In the genomic region with DNA sequence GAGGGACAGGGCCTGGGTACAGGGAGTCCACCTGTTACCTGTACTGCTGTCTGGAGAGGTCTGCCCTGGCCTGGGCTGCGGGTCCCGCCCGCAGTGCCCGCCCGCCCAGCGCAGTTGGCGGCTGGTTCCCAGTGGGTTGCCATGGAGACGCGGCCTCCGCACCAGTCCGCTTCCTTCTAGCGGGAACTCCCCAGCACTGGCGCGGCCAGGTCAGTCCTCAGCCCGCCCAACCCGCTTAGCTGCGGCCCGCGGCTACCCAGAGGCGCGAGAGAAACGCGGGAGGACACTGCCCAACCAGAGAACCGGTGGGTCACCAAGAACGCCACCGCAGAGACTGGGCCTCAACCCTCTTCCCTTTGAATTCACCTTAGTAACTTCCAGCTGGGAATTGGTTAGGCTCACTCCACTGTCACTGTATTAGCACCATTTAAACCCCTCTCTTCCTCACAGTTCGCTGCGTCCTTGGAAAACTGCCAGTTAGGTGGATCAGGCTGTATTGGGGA, we compare ENCODE assay signal across 8 mouse cellular contexts. TPM values are rescaled to one million over a fixed set of nuclear protein-coding genes. Genes with fewer than 3 reads are reported as not detected.
DNase-seq lines count a peak whose midpoint lies in the region; ATAC-seq lines count a peak whose summit lies in the region.
"Had no signal": no experiment of that assay in that cellular context is flagged by ENCODE, and none has a peak within 500 bp of the region (broad histone marks: within the 10 kb centered on the region; RNA-seq: fewer than 3 reads in every experiment).

A gene (minus strand): TSS at position 149 of the 503 bp plus-strand sequence.

- H3K9me3 ChIP-seq in heart, embryonic 10.5 days: 0 out of 2 replicates have a peak, but pooled peaks cover 2% of the 10 kb centered on the region
- no peaks in the 10 kb centered on the region for H3K9me3 ChIP-seq in limb, embryonic 15.5 days
- no peaks in the 10 kb centered on the region; the same call in 1 of the 2 replicates for H3K9me3 ChIP-seq in midbrain, embryonic 16.5 days (replicated peaks; ENCODE audit: control insufficient read depth, low read length, poor library complexity, severe bottlenecking)

- peaks cover 24% of the 10 kb centered on the region; the same call in 1 of the 2 replicates for H3K27me3 ChIP-seq in heart, embryonic 10.5 days (ENCODE audit: insufficient read depth, poor library complexity, severe bottlenecking)
- H3K27me3 ChIP-seq in limb, embryonic 15.5 days: peaks cover 3% of the 10 kb centered on the region; the same call in 1 of the 2 replicates
- H3K27me3 ChIP-seq in midbrain, embryonic 16.5 days (ENCODE audit: control insufficient read depth, insufficient read depth, low read depth, low read length): no peaks in the 10 kb centered on the region

- WGBS in heart, embryonic 10.5 days: 1% methylated on average over 28 of the region's 28 CpGs
- 3% methylated on average over 28 of the region's 28 CpGs for WGBS in limb, embryonic 15.5 days
- WGBS in midbrain, embryonic 16.5 days: under 1% methylated on average over 22 of the region's 28 CpGs

- no peak within 1 kb of the TSS for H3K9ac ChIP-seq in limb, embryonic 15.5 days
- H3K9ac ChIP-seq in midbrain, embryonic 16.5 days (ENCODE audit: low read depth, low read length): peak within 1 kb of the TSS; percentile 53

- H3K36me3 ChIP-seq in heart, embryonic 10.5 days: no peaks in the 10 kb centered on the region
- H3K36me3 ChIP-seq in limb, embryonic 15.5 days: no peaks in the 10 kb centered on the region
- no peaks in the 10 kb centered on the region for H3K36me3 ChIP-seq in midbrain, embryonic 16.5 days (ENCODE audit: control insufficient read depth, insufficient read depth, low read length)

- H3K27ac ChIP-seq in heart, embryonic 10.5 days: no peak within 1 kb of the TSS; the same call in 1 of the 2 replicates
- H3K27ac ChIP-seq in limb, embryonic 15.5 days: no peak within 1 kb of the TSS
- H3K27ac ChIP-seq in midbrain, embryonic 16.5 days (ENCODE audit: low read length): no peak within 1 kb of the TSS

- peaks cover 8% of the 10 kb centered on the region for H3K4me1 ChIP-seq in heart, embryonic 10.5 days
- H3K4me1 ChIP-seq in limb, embryonic 15.5 days: peaks cover 7% of the 10 kb centered on the region
- H3K4me1 ChIP-seq in midbrain, embryonic 16.5 days (ENCODE audit: control insufficient read depth, insufficient read depth, low read length): peaks cover 6% of the 10 kb centered on the region; the same call in 1 of the 2 replicates

- ATAC-seq in limb, embryonic 15.5 days (ENCODE audit: insufficient number of reproducible peaks, low FRiP score, low TSS enrichment, low read depth): peak; percentile 65; the same call in 1 of the 2 replicates
- ATAC-seq in midbrain, embryonic 16.5 days: peak; percentile 95

- H3K4me3 ChIP-seq in heart, embryonic 10.5 days: peak within 1 kb of the TSS; percentile 57
- H3K4me3 ChIP-seq in limb, embryonic 15.5 days: peak within 1 kb of the TSS; percentile 27
- peak within 1 kb of the TSS; percentile 33 for H3K4me3 ChIP-seq in midbrain, embryonic 16.5 days (ENCODE audit: low read depth, low read length)

- DNase-seq in ZHBTc4 (ENCODE audit: low read depth, low spot score): peak; percentile 79
- DNase-seq in brain, adult 2 months (ENCODE audit: low read depth, low spot score): peak; percentile 41
- DNase-seq in heart, embryonic 10.5 days (ENCODE audit: low spot score): peak; percentile 78
- peak; percentile 29 to 45 for DNase-seq in kidney, adult 8-10 months
- peak; percentile 16 for DNase-seq in yolk sac, embryonic 10.5 days (ENCODE audit: low spot score)

- H3K4me2 ChIP-seq in limb, embryonic 15.5 days: peak within 1 kb of the TSS; percentile 50
- peak within 1 kb of the TSS; percentile 71 for H3K4me2 ChIP-seq in midbrain, embryonic 16.5 days (ENCODE audit: low read length)

RNA-seq across cellular contexts. Expression of the gene that starts here (rescaled TPM):
- 0.12 and 0.23 TPM in 2 replicates for polyA plus RNA-seq in heart, embryonic 10.5 days (2016; fragmentation: Nextera tagmentation; extraction: Ambion mirVana)
- 0.10 and 0.33 TPM in 2 replicates for polyA plus RNA-seq in limb, embryonic 15.5 days (2015; fragmentation: Nextera tagmentation; extraction: Ambion mirVana)
- polyA plus RNA-seq in midbrain, embryonic 16.5 days (2015; fragmentation: Nextera tagmentation; extraction: Ambion mirVana): 1.9 and 3.1 TPM in 2 replicates
- polyA plus RNA-seq: small intestine, adult 2 months had no signal

Comparison
In these comparisons a context has a peak if more than half of its experiments do, and no peak if none do; other contexts are left out.
1. Peak in DNase-seq and H3K4me3 ChIP-seq in heart, embryonic 10.5 days; RNA of the gene not detected or under 1 TPM.
2. Peak in ATAC-seq, H3K4me3 ChIP-seq and H3K4me2 ChIP-seq in limb, embryonic 15.5 days; RNA of the gene not detected or under 1 TPM.
3. DNase-seq: peak in every context shown above with its lines; median percentile 79 in ZHBTc4; 78 in heart, embryonic 10.5 days; 41 in brain, adult 2 months; 37 in kidney, adult 8-10 months; 16 in yolk sac, embryonic 10.5 days.